Mouse (Mus musculus) heart, postnatal 0 days (tissue): ENCODE data around the gene Bscl2. TPM values are rescaled to one million over a fixed set of nuclear protein-coding genes. Genes with fewer than 3 reads are reported as not detected.
A peak's percentile ranks its signal among the peaks of the same experiment; 100 is the strongest.

Source experiments
- ATAC-seq: fragments of 200-750 bp; cut with Nextera tagmentation; 2 replicates; pipeline ENCODE4 v1.8.0; 2017; ENCODE audit warnings: low read depth, moderate number of reproducible peaks, moderate library complexity; ENCODE audit not compliant: insufficient read depth
- DNase-seq: peaks from one replicate; pipeline ENCODE4 v3.0.0-alpha.2; 2016; ENCODE audit warnings: low spot score
- H3K27ac ChIP-seq: fragments of 300-500 bp; sonication (generic); 2 replicates; pipeline ENCODE4 v1.5.1; 2014; ENCODE audit warnings: low read depth, mild to moderate bottlenecking
- H3K27me3 ChIP-seq: fragments of 300-500 bp; sonication (generic); 2 replicates; pipeline ENCODE4 v1.6.1; 2014; ENCODE audit warnings: low read length, mixed read lengths; ENCODE audit not compliant: control insufficient read depth, insufficient read depth
- H3K36me3 ChIP-seq: fragments of 300-500 bp; sonication (generic); replicated peaks from 2 replicates; pipeline ENCODE4 v1.6.1; 2014; ENCODE audit warnings: low read length, mixed read lengths; ENCODE audit not compliant: control insufficient read depth, insufficient read depth
- H3K4me1 ChIP-seq: fragments of 300-500 bp; sonication (generic); 2 replicates; pipeline ENCODE4 v1.6.1; 2014; ENCODE audit warnings: antibody characterized with exemption; ENCODE audit not compliant: control insufficient read depth, insufficient read depth
- H3K4me2 ChIP-seq: fragments of 300-500 bp; sonication (generic); 2 replicates; pipeline ENCODE4 v1.6.1; 2014; ENCODE audit warnings: low read depth, mild to moderate bottlenecking, low read length, moderate library complexity
- H3K4me3 ChIP-seq: fragments of 300-500 bp; sonication (generic); 2 replicates; pipeline ENCODE4 v1.5.1; 2014; ENCODE audit warnings: low read depth, low read length
- H3K9ac ChIP-seq: fragments of 300-500 bp; sonication (generic); replicated peaks from 2 replicates; pipeline ENCODE4 v1.6.1; 2014; ENCODE audit warnings: low read depth, low read length, mixed read lengths
- H3K9me3 ChIP-seq: fragments of 300-500 bp; sonication (generic); replicated peaks from 2 replicates; pipeline ENCODE4 v1.6.1; 2016; ENCODE audit warnings: low read length; ENCODE audit not compliant: control insufficient read depth
- CTCF ChIP-seq: IDR thresholded peaks from 2 replicates; pipeline ENCODE4 v1.5.1; 2016; ENCODE audit warnings: antibody characterized with exemption, control low read depth, low read depth
- EP300 ChIP-seq: IDR thresholded peaks from 2 replicates; pipeline ENCODE4 v1.6.1; 2016; ENCODE audit warnings: antibody characterized with exemption, low read depth
- WGBS: fragments of 180-500 bp; shearing (Covaris S2); extraction: QIAGEN DNeasy Blood & Tissue Kit; methylation state at CpG from one replicate; pipeline ENCODE4 v1.1.7; 2014; 5-methylcytosine and 5-hydroxymethylcytosine counted together
- polyA plus RNA-seq: library from polyadenylated mRNA; unstranded; fragments of >200 nt; fragmentation: Nextera tagmentation; extraction: Ambion mirVana; gene quantifications from 2 replicates; pipeline ENCODE4 v1.2.1, GENCODE M21; 2015
- total RNA-seq: library from RNA; depleted of rRNA; stranded (reverse); fragments of >200 nt; gene quantifications from 2 replicates; pipeline ENCODE4 v1.2.3, GENCODE M21; 2014; ENCODE audit warnings: low replicate concordance; rRNA removed

The Bscl2 gene
- total RNA-seq (34.7 and 54.2 TPM in 2 replicates), polyA plus RNA-seq (32.1 and 33.3 TPM in 2 replicates)

- TF ChIP-seq EP300 (peak; percentile 85; the same call in 1 of the 2 replicates), CTCF (peak; percentile 49)
- H3K9me3 ChIP-seq = no peaks in the 10 kb centered on the region
- H3K27me3 ChIP-seq = no peaks in the 10 kb centered on the region
- peaks cover 22% of the 10 kb centered on the region for H3K4me1 ChIP-seq
- H3K9ac ChIP-seq = peak within 1 kb of the TSS; percentile 74
- peaks cover 31% of the 10 kb centered on the region for H3K36me3 ChIP-seq
- peak; percentile 86 for ATAC-seq
- peak; percentile 80 for DNase-seq
- WGBS = under 1% methylated on average over 38 of the region's 38 CpGs
- peak within 1 kb of the TSS; percentile 94 for H3K27ac ChIP-seq
- H3K4me2 ChIP-seq = peak within 1 kb of the TSS; percentile 97
- H3K4me3 ChIP-seq = peak within 1 kb of the TSS; percentile 59
These were observed at the start of gene Bscl2 for GRCm38 (mm10) chr19:8837251-8837791. Bscl2 (plus strand) TSS chr19:8837467.

DNA sequence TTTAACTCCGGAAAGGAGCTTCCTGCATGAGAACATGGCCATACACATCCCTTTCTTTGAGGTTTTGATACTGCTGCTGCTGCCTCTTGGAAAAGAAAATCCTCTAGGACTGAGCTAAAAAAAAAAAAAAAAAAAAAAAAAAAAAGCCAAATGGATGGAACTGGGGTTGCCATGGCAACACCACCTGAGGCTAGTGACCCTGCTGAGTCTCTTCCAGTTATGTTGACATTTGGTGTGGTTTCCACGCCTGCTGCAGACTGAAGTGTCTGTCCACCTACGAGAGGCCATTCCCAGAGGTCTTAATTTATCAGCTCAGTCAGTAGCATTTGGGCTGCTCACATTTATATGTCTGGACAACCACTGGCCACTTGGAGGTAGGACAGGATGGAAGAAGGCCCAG is 48.7 kb upstream of the Bscl2 start:
- TF ChIP-seq EP300 = no peak
- TF ChIP-seq CTCF = no peak
- no peaks in the 10 kb centered on the region for H3K27me3 ChIP-seq
- no peaks in the 10 kb centered on the region for H3K9me3 ChIP-seq
- H3K4me3 ChIP-seq = no peak overlapping the region
- no peak for ATAC-seq
- H3K4me1 ChIP-seq = no peaks in the 10 kb centered on the region; the same call in 1 of the 2 replicates
- H3K9ac ChIP-seq = no peak overlapping the region
- DNase-seq = no peak
- H3K36me3 ChIP-seq = peaks cover 17% of the 10 kb centered on the region
- 47% methylated on average over 3 of the region's 3 CpGs for WGBS
- no peak overlapping the region for H3K4me2 ChIP-seq
- no peak overlapping the region for H3K27ac ChIP-seq

- no peaks in the 10 kb centered on the region for H3K27me3 ChIP-seq
- TF ChIP-seq CTCF (no peak), EP300 (no peak)
- no peak overlapping the region for H3K4me3 ChIP-seq
- 52% methylated on average over 1 of the region's 1 CpGs for WGBS
- H3K9ac ChIP-seq = no peak overlapping the region
- no peaks in the 10 kb centered on the region; the same call in 1 of the 2 replicates for H3K4me1 ChIP-seq
- H3K9me3 ChIP-seq = no peaks in the 10 kb centered on the region
- ATAC-seq (no peak), DNase-seq (no peak)
- no peak overlapping the region for H3K27ac ChIP-seq
- peaks cover 19% of the 10 kb centered on the region for H3K36me3 ChIP-seq
- no peak overlapping the region for H3K4me2 ChIP-seq
These were observed 48.1 kb upstream of the Bscl2 start for GRCm38 (mm10) chr19:8789171-8789570.

DNA sequence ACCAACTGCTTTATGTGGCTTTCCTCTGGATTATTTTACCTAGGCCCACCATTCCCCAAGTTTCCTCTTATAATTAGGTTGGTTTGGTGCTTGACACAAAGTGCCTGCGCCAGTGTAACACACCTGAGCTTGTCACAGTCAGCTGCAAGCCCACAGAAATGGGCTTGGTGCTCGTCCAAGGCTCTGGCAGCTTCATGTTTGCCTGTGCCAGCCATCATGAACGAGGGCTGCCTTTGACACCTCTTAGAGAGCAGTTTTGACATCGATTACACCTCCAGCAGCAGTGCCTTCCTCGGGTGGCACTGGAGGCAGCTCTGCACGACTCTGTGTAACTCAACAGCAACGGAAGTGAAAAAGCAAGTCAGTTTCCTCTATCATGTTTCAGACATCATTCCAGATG is 47.1 kb upstream of the Bscl2 start:
- Histone ChIP-seq H3K4me1 (no peaks in the 10 kb centered on the region; the same call in 1 of the 2 replicates), H3K27ac (no peak overlapping the region), H3K4me2 (no peak overlapping the region), H3K4me3 (no peak overlapping the region), H3K9ac (no peak overlapping the region), H3K9me3 (no peaks in the 10 kb centered on the region), H3K36me3 (peaks cover 29% of the 10 kb centered on the region), H3K27me3 (no peaks in the 10 kb centered on the region)
- 74% methylated on average over 7 of the region's 7 CpGs for whole genome bisulfite sequencing
- ATAC-seq (no peak), DNase-seq (no peak)
- TF ChIP-seq EP300 (no peak), CTCF (no peak)

DNA sequence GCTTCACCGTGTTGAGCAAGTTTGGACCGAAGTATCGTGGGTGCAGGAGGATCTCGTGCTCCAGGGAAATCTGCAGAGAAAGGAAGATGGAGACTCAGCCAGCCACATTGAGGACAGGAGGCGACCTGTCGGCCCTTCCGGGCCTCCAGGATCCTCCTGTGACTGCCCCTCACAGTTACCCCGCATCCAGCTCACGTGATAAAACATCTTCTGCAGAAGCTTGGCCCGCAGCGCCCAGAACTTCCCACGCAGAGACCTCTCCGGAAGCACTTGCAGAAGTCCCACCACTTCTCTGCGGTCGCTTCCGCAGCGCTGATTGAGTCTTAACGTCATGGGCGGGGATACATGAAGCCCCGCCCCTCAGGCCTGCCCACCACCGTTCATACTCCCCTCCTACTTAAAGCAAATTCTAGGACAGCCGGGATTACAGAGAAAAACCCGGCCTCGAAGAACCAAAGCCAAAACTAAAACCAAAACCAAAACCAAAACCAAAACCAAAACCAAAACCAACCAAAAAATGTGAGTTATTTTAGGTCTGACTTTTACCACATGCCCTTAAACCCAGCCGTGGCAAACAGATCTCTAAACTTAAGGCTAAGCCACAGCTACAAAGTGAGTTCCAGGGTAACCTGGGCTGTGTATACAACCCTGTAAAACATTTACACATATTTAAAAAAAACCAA is 38.9 kb upstream of the Bscl2 start, which contains the start of gene Polr2g:
Polr2g (minus strand) TSS at position 314 of the 683 bp plus-strand sequence.
- H3K4me1 ChIP-seq = peaks cover 13% of the 10 kb centered on the region; the same call in 1 of the 2 replicates
- H3K36me3 ChIP-seq = peaks cover 25% of the 10 kb centered on the region
- peak within 1 kb of the TSS; percentile 76 for H3K4me2 ChIP-seq
- 1% methylated on average over 25 of the region's 25 CpGs for WGBS
- no peaks in the 10 kb centered on the region for H3K27me3 ChIP-seq
- DNase-seq = peak; percentile 96
- peak within 1 kb of the TSS; percentile 68 for H3K9ac ChIP-seq
- H3K27ac ChIP-seq = peak within 1 kb of the TSS; percentile 73
- H3K9me3 ChIP-seq = no peaks in the 10 kb centered on the region
- ATAC-seq = peak; percentile 78
- peak within 1 kb of the TSS; percentile 71 for H3K4me3 ChIP-seq
- TF ChIP-seq EP300 (peak; percentile 20; the same call in 1 of the 2 replicates), CTCF (no peak)
